Mouse (Mus musculus) neural tube, embryonic 14.5 days (tissue): Measurements from ENCODE around the gene Ccdc50. TPM values are rescaled to one million over a fixed set of nuclear protein-coding genes. Genes with fewer than 3 reads are reported as not detected.

Source experiments
- ATAC-seq: fragments of 200-750 bp; cut with Nextera tagmentation; 2 replicates; pipeline ENCODE4 v1.8.0; 2017; ENCODE audit warnings: low read depth, mild to moderate bottlenecking, moderate TSS enrichment, moderate library complexity
- H3K27ac ChIP-seq: fragments of 300-500 bp; sonication (generic); 2 replicates; pipeline ENCODE4 v1.5.1; 2014; ENCODE audit warnings: low read depth, mild to moderate bottlenecking, control low read depth, low read length, moderate library complexity, mixed read lengths
- H3K27me3 ChIP-seq: fragments of 300-500 bp; sonication (generic); 2 replicates; pipeline ENCODE4 v1.6.1; 2014; ENCODE audit warnings: low read length; ENCODE audit not compliant: control insufficient read depth, insufficient read depth
- H3K36me3 ChIP-seq: fragments of 300-500 bp; sonication (generic); 2 replicates; pipeline ENCODE4 v1.6.1; 2014; ENCODE audit warnings: low read length, mixed read lengths; ENCODE audit not compliant: control insufficient read depth, insufficient read depth
- H3K4me1 ChIP-seq: fragments of 300-500 bp; sonication (generic); 2 replicates; pipeline ENCODE4 v1.6.1; 2014; ENCODE audit warnings: low read length; ENCODE audit not compliant: control insufficient read depth, insufficient read depth
- H3K4me2 ChIP-seq: fragments of 300-500 bp; sonication (generic); 2 replicates; pipeline ENCODE4 v1.6.1; 2014; ENCODE audit warnings: mild to moderate bottlenecking, low read depth, low read length, control low read depth
- H3K4me3 ChIP-seq: fragments of 300-500 bp; sonication (generic); 2 replicates; pipeline ENCODE4 v1.5.1; 2014; ENCODE audit warnings: low read depth, low read length, control low read depth, mixed read lengths
- H3K9ac ChIP-seq: fragments of 300-500 bp; sonication (generic); replicated peaks from 2 replicates; pipeline ENCODE4 v1.6.1; 2014; ENCODE audit warnings: low read depth, mild to moderate bottlenecking, control low read depth, low read length, mixed read lengths
- H3K9me3 ChIP-seq: fragments of 300-500 bp; sonication (generic); 2 replicates; pipeline ENCODE4 v1.6.1; 2016; ENCODE audit warnings: low read length; ENCODE audit not compliant: control insufficient read depth
- WGBS: fragments of 180-500 bp; shearing (Covaris S2); extraction: QIAGEN DNeasy Blood & Tissue Kit; methylation state at CpG from one replicate; pipeline ENCODE4 v1.1.7; 2014; 5-methylcytosine and 5-hydroxymethylcytosine counted together
- polyA plus RNA-seq: library from polyadenylated mRNA; unstranded; fragments of >200 nt; fragmentation: Nextera tagmentation; extraction: Ambion mirVana; gene quantifications from 2 replicates; pipeline ENCODE4 v1.2.1, GENCODE M21; 2014

Ccdc50 gene
- polyA plus RNA-seq, 1 experiment from 2014 or later: 79.6 TPM

DNA sequence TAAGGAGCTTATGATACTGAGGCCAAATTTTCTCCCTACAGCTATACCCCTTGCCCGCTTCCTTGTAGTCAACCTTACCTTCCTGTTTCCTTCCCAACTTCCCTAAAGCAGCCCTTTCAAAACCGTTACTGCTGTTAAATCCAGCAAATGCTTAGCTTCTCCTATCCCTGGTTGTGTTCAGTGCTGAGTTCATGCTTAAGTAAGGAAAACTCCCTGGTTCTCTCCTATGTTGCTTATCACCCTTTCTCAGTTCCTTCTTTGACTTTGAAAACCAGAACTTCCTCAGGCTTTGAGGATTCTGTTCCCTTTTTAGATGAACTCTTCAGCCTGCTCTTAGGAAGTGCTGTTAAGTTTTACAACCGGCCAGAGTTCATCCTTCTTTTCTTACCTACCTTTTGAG, 14.5 kb upstream of the Ccdc50 start:
- no peak for ATAC-seq
- 79% methylated on average over 3 of the region's 3 CpGs for WGBS
- Histone ChIP-seq H3K36me3 (no peaks in the 10 kb centered on the region), H3K4me2 (no peak overlapping the region), H3K9ac (no peak overlapping the region), H3K4me1 (no peaks in the 10 kb centered on the region), H3K9me3 (no peaks in the 10 kb centered on the region), H3K4me3 (no peak overlapping the region), H3K27ac (no peak overlapping the region), H3K27me3 (no peaks in the 10 kb centered on the region)

DNA sequence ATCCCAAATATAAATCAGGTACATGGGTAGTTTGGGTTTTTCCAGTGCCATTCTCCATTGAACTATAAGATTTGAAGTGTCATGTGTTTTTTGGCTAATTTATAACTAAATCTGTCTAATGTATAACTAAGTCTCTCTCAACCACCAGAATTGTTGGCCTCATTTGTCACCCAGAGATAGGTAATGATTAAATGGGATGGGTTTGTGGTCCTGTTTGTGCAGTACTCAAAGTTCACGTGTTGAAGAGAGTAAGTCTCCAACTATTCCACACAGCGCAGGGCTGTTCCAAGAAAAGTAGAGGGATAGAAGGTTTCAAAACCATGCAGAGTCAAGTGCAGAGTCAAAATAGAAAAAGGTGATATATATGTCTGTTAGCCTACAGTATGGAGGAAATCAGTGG, 13.4 kb upstream of the Ccdc50 start:
- Histone ChIP-seq H3K27ac (no peak overlapping the region), H3K9ac (no peak overlapping the region), H3K4me2 (no peak overlapping the region), H3K9me3 (no peaks in the 10 kb centered on the region), H3K4me1 (no peaks in the 10 kb centered on the region), H3K36me3 (no peaks in the 10 kb centered on the region), H3K27me3 (no peaks in the 10 kb centered on the region), H3K4me3 (no peak overlapping the region)
- ATAC-seq: no peak
- 92% methylated on average over 2 of the region's 2 CpGs for WGBS

DNA sequence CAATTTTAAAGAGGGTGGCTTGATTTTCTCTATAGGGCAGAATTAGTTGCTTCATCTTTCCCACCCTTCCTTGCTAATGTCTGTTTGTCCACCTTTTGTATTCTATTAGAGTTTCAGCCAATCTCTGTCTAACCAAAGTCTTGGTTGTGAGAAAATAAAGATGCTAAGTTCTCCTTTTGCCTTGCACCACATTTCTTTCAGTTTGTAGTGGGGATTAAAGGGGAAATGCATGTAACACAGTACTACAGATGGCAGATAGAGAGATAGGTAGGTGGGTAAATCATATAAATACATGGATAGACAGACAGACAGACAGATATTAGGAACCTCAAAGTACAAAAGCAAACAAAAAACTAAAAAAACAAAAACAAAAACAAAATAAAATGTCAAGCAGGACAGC, 12.1 kb upstream of the Ccdc50 start:
- Histone ChIP-seq H3K9ac (no peak overlapping the region), H3K9me3 (no peaks in the 10 kb centered on the region), H3K4me2 (no peak overlapping the region), H3K4me1 (no peaks in the 10 kb centered on the region), H3K4me3 (no peak overlapping the region), H3K36me3 (no peaks in the 10 kb centered on the region), H3K27me3 (no peaks in the 10 kb centered on the region), H3K27ac (no peak overlapping the region)
- ATAC-seq: no peak

DNA sequence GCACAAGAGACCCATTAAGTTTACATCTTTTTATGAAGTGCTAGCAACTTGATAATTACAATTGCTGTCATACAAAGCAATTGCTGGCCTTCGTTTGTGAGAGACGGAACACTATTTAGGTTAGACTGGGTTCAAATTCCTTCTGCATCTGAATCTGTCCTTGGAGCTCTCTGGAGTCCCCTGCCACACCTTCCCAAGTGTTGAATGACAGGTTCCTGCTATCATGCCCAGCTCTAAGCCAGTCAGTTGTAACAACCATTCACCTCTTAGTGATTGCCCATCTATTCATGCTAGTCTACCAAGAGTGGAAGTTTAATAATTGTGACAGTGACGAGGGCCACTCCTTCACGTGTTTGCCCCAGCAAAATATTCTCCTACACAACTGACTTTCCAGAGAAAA, 6.5 kb upstream of the Ccdc50 start:
- H3K9ac ChIP-seq: no peak overlapping the region
- no peak overlapping the region for H3K27ac ChIP-seq
- no peaks in the 10 kb centered on the region for H3K36me3 ChIP-seq
- WGBS: 83% methylated on average over 4 of the region's 4 CpGs
- no peak for ATAC-seq
- no peaks in the 10 kb centered on the region for H3K27me3 ChIP-seq
- no peak overlapping the region for H3K4me2 ChIP-seq
- no peak overlapping the region for H3K4me3 ChIP-seq
- H3K4me1 ChIP-seq: no peaks in the 10 kb centered on the region
- no peaks in the 10 kb centered on the region for H3K9me3 ChIP-seq

DNA sequence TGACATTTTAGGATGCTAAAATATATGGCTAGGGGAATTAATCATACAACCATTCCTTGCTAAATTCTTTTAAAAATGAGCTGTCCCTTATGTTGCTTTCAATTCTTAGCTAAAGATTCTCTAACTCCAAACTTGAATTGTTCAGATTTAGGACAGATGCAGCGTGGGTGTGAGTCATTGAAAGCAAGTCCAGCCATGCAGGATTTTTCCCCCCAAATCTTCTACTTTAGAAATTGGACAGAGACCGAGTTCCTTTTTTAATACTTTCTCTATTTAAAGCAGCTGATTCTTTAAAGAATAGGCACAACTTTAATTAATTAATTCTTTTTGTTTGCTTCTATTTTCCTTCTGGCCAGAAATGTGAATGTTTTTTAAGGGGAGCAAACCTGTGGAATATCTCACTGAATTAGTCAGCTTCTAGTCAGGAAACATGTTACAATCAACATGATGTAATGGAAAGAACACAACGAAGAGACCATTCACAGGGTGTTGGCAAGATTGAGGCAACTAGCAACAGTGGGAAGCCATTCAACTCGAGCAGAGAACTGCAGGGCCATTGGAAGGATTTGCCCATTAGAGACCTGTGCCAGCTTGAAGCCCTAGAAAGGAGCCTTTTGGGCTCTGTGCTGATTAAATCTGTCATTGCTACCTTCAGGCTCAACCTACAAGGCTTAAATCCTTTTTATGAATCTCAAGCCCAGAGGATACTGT, 3.6 kb upstream of the Ccdc50 start:
- H3K9me3 ChIP-seq: no peaks in the 10 kb centered on the region
- ATAC-seq: no peak
- WGBS: 78% methylated on average over 4 of the region's 4 CpGs
- no peaks in the 10 kb centered on the region for H3K27me3 ChIP-seq
- H3K9ac ChIP-seq: no peak overlapping the region
- H3K27ac ChIP-seq: no peak overlapping the region
- H3K36me3 ChIP-seq: no peaks in the 10 kb centered on the region
- H3K4me1 ChIP-seq: peaks cover 6% of the 10 kb centered on the region; the same call in 1 of the 2 replicates
- H3K4me2 ChIP-seq: no peak overlapping the region
- H3K4me3 ChIP-seq: no peak overlapping the region

DNA sequence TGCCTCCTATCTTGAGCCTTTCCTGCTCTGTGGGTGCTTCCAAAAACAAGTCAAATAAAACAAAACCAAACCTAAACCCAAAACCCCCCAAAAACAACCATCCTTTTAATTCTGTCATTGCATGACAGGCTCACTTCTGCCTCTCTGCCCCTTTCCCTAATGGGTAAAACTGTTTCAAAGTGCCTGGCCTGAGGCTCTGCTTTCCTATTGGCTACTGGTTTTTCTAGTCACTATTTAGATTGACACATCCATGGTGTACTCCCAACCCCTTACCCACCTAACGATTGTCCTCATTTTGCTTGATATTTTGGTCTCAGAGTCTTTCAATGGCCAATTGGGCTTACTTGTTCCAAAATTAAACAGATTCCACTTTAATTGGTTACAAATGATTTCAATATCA, 3.0 kb upstream of the Ccdc50 start:
- Histone ChIP-seq H3K4me2 (no peak overlapping the region), H3K27me3 (no peaks in the 10 kb centered on the region), H3K4me3 (no peak overlapping the region), H3K9me3 (no peaks in the 10 kb centered on the region), H3K9ac (no peak overlapping the region), H3K27ac (no peak overlapping the region), H3K36me3 (no peaks in the 10 kb centered on the region), H3K4me1 (peaks cover 12% of the 10 kb centered on the region; the same call in 1 of the 2 replicates)
- ATAC-seq: no peak
- 88% methylated on average over 1 of the region's 1 CpGs for WGBS

DNA sequence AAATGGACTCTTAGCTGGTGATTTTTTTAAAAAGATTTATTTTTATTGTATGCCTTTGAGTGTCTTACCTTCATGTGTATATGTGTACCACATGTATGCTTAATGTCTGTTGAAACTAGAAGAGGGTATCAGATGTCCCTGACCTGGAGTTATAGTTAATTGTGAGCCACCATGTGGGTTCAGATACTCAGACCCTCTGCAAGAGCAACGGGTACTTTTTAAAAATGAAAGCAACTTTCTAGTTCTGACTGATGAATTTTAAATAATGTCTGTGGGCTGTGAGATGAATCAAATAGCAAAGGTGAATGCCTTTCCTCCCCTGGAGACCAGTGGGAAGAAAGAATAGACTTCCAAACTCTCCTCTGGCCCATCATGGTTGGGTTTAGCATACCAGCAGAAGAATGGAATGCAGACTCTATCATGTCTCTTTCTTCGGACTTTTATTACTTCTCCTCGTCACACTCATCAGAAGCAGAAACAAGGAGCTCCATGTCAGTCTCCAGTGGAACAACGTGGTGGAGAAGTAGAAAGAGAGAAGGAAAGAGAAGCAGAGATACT, 1.7 kb upstream of the Ccdc50 start:
- ATAC-seq: no peak
- peaks cover 19% of the 10 kb centered on the region; the same call in 1 of the 2 replicates for H3K4me1 ChIP-seq
- no peak overlapping the region for H3K4me3 ChIP-seq
- no peaks in the 10 kb centered on the region for H3K36me3 ChIP-seq
- no peak overlapping the region for H3K9ac ChIP-seq
- H3K27me3 ChIP-seq: no peaks in the 10 kb centered on the region
- no peak overlapping the region for H3K27ac ChIP-seq
- no peak overlapping the region for H3K4me2 ChIP-seq
- WGBS: 74% methylated on average over 4 of the region's 4 CpGs
- no peaks in the 10 kb centered on the region for H3K9me3 ChIP-seq

DNA sequence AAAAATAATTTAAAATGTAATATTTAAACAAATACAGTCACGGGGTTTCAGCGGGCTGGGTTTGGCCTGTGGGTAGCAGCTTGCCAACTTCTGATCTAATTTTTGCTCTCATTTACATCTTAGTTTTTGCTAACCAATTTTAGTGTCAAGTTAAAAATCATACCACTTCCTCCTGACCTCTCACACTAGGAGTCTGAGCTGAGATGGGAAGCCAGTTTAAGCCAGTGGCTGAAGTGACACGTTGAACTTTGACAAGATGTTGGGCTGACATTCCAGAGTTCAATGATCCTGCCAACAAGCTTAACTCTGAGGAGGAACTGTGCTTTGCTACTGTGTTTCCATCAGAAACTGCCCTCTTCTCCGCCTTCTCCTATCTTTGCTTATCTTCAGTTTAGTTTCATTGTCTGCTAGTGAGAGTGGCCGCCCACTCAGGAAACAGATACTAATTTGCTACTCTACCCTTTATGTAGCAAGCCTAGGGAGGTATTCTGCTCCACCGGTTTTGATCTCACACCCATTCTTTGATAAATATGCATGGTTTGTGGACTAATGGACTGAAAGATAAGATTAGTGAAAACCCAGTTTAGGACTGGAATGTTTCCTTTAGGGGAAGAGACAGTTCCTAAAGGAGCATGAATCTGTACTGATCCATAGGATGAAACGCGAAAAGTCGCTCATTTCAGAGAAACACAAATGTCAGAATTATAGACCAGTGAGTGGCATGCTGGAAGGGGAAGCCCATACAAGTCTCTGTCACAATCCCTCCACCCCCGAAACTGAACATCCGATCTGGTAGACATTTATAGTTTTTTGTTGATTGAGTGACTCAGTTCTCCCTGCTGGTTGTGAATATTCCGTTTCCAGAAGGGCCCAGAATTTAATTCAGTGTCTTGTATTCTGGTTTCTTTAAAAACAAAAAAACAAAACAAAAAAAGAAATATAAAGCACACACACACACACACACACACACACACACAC, 746 bp upstream of the Ccdc50 start:
- no peaks in the 10 kb centered on the region for H3K27me3 ChIP-seq
- H3K9me3 ChIP-seq: no peaks in the 10 kb centered on the region
- ATAC-seq: no peak
- H3K9ac ChIP-seq: peak overlapping the region; percentile 97; the same call in 1 of the 2 replicates
- H3K4me3 ChIP-seq: peak overlapping the region; percentile 87
- WGBS: 46% methylated on average over 12 of the region's 12 CpGs
- peak overlapping the region; percentile 97; the same call in 1 of the 2 replicates for H3K27ac ChIP-seq
- H3K36me3 ChIP-seq: no peaks in the 10 kb centered on the region
- H3K4me2 ChIP-seq: peak overlapping the region; percentile 78
- peaks cover 23% of the 10 kb centered on the region; the same call in 1 of the 2 replicates for H3K4me1 ChIP-seq
